In genomic region chr12:96764186-96764585, GRCm38 (mm10) we compare ENCODE assay signal across 32 mouse cellular contexts.
"Had no signal": no experiment of that assay in that cellular context is flagged by ENCODE, and none has a peak within 500 bp of the region (broad histone marks: within the 10 kb centered on the region; RNA-seq: fewer than 3 reads in every experiment).

No protein-coding gene starts in this region.

- H3K27me3 ChIP-seq: heart, embryonic 12.5 days; heart, embryonic 13.5 days; heart, embryonic 15.5 days; hindbrain, embryonic 12.5 days; hindbrain, embryonic 13.5 days; hindbrain, embryonic 15.5 days; intestine, embryonic 15.5 days had no signal

- H3K4me2 ChIP-seq: heart, embryonic 11.5 days; heart, embryonic 12.5 days; heart, embryonic 13.5 days; heart, embryonic 15.5 days; hindbrain, embryonic 12.5 days; hindbrain, embryonic 13.5 days; hindbrain, embryonic 14.5 days; hindbrain, embryonic 15.5 days; intestine, embryonic 15.5 days had no signal

- H3K9ac ChIP-seq: heart, embryonic 12.5 days; heart, embryonic 13.5 days; heart, embryonic 15.5 days; hindbrain, embryonic 12.5 days; hindbrain, embryonic 13.5 days; hindbrain, embryonic 14.5 days; hindbrain, embryonic 15.5 days; intestine, embryonic 15.5 days had no signal

- DNase-seq: heart, adult 18-20 months; heart, adult 2 months; heart, postnatal 10 days; heart, postnatal 14 days; heart, postnatal 36 days; heart, postnatal 4 days; kidney, adult 11 months; kidney, adult 18-20 months; kidney, adult 2 months; kidney, adult 8-10 months; kidney, adult 9 months; kidney, postnatal 14 days; layer of hippocampus, adult 9-11 months; layer of hippocampus, postnatal 36 days had no signal

- H3K36me3 ChIP-seq: heart, embryonic 10.5 days; heart, embryonic 12.5 days; heart, embryonic 13.5 days; heart, embryonic 15.5 days; hindbrain, embryonic 10.5 days; hindbrain, embryonic 12.5 days; hindbrain, embryonic 13.5 days; hindbrain, embryonic 15.5 days; intestine, embryonic 15.5 days had no signal

- ATAC-seq: hindbrain, embryonic 16.5 days; hindbrain, postnatal 0 days; inflammation-experienced regulatory T-cells, adult 6 months; intestine, embryonic 15.5 days; intestine, embryonic 16.5 days; intestine, postnatal 0 days had no signal

- H3K27ac ChIP-seq: heart, adult 2 months; heart, embryonic 10.5 days; heart, embryonic 13.5 days; heart, embryonic 15.5 days; hindbrain, embryonic 10.5 days; hindbrain, embryonic 12.5 days; hindbrain, embryonic 13.5 days; hindbrain, embryonic 14.5 days; hindbrain, embryonic 15.5 days; hindbrain, postnatal 0 days; intestine, embryonic 15.5 days; layer of hippocampus, adult 2 months; left cerebral cortex, adult 2 months had no signal

- H3K9me3 ChIP-seq: heart, embryonic 10.5 days; heart, embryonic 12.5 days; heart, embryonic 13.5 days; heart, embryonic 15.5 days; hindbrain, embryonic 10.5 days; hindbrain, embryonic 12.5 days; hindbrain, embryonic 13.5 days; hindbrain, embryonic 15.5 days; intestine, embryonic 15.5 days had no signal

- H3K4me1 ChIP-seq: heart, embryonic 10.5 days; heart, embryonic 15.5 days; hindbrain, embryonic 10.5 days; hindbrain, embryonic 12.5 days; hindbrain, embryonic 13.5 days; hindbrain, embryonic 15.5 days; intestine, embryonic 15.5 days had no signal

- H3K4me3 ChIP-seq: heart, adult 2 months; heart, embryonic 10.5 days; heart, embryonic 12.5 days; heart, embryonic 13.5 days; heart, embryonic 15.5 days; hindbrain, embryonic 10.5 days; hindbrain, embryonic 12.5 days; hindbrain, embryonic 13.5 days; hindbrain, embryonic 15.5 days; intestine, embryonic 15.5 days; layer of hippocampus, adult 2 months; left cerebral cortex, adult 2 months had no signal
